Mouse (Mus musculus): ENCODE measurements around the gene Plpp1. TPM values are rescaled to one million over a fixed set of nuclear protein-coding genes. Genes with fewer than 3 reads are reported as not detected.

Plpp1 gene
- polyA plus RNA-seq, 1 experiment from 2014 or later, result 22.5 TPM

- Histone ChIP-seq H3K36me3 (peaks cover 19% of the 10 kb centered on the region), H3K4me1 (peaks cover 20% of the 10 kb centered on the region), H3K9me3 (replicated peaks) (no peaks in the 10 kb centered on the region), H3K27me3 (ENCODE audit: low read depth, poor library complexity, severe bottlenecking) (no peaks in the 10 kb centered on the region), H3K4me3 (no peak overlapping the region), H3K27ac (no peak overlapping the region)
- DNase-seq (ENCODE audit: low spot score), result no peak
- 79% methylated on average over 7 of the region's 7 CpGs for WGBS
These were observed 9.1 kb downstream of the Plpp1 start for GRCm38 (mm10) chr13:112809504-112810247.

- no peak for DNase-seq (ENCODE audit: low spot score)
- no peaks in the 10 kb centered on the region for H3K9me3 ChIP-seq (replicated peaks)
- 78% methylated on average over 4 of the region's 4 CpGs for WGBS
- H3K36me3 ChIP-seq, result peaks cover 19% of the 10 kb centered on the region
- H3K27ac ChIP-seq, result no peak overlapping the region
- peaks cover 20% of the 10 kb centered on the region for H3K4me1 ChIP-seq
- no peaks in the 10 kb centered on the region for H3K27me3 ChIP-seq (ENCODE audit: low read depth, poor library complexity, severe bottlenecking)
- H3K4me3 ChIP-seq, result no peak overlapping the region
These were observed 9.7 kb downstream of the Plpp1 start for GRCm38 (mm10) chr13:112810248-112810645.

- Histone ChIP-seq H3K9me3 (replicated peaks) (no peaks in the 10 kb centered on the region), H3K4me3 (no peak overlapping the region), H3K4me1 (peaks cover 20% of the 10 kb centered on the region), H3K36me3 (peaks cover 14% of the 10 kb centered on the region), H3K27me3 (ENCODE audit: low read depth, poor library complexity, severe bottlenecking) (no peaks in the 10 kb centered on the region), H3K27ac (no peak overlapping the region; the same call in 1 of the 2 replicates)
- 56% methylated on average over 9 of the region's 9 CpGs for WGBS
- no peak for DNase-seq (ENCODE audit: low spot score)
These were observed 10.2 kb downstream of the Plpp1 start for GRCm38 (mm10) chr13:112810751-112811150.

- Histone ChIP-seq H3K4me3 (no peak overlapping the region), H3K9me3 (replicated peaks) (no peaks in the 10 kb centered on the region), H3K27ac (no peak overlapping the region), H3K4me1 (peaks cover 20% of the 10 kb centered on the region), H3K27me3 (ENCODE audit: low read depth, poor library complexity, severe bottlenecking) (no peaks in the 10 kb centered on the region), H3K36me3 (peaks cover 3% of the 10 kb centered on the region)
- DNase-seq (ENCODE audit: low spot score), result no peak
- 87% methylated on average over 8 of the region's 8 CpGs for WGBS
These were observed 11.3 kb downstream of the Plpp1 start for GRCm38 (mm10) chr13:112811708-112812403.

GRCm38 (mm10) chr13:112815996-112816395, 15.4 kb downstream of the Plpp1 start:
- 93% methylated on average over 3 of the region's 3 CpGs for WGBS
- Histone ChIP-seq H3K27me3 (ENCODE audit: low read depth, poor library complexity, severe bottlenecking) (no peaks in the 10 kb centered on the region), H3K27ac (no peak overlapping the region), H3K4me1 (peaks cover 8% of the 10 kb centered on the region), H3K36me3 (no peaks in the 10 kb centered on the region), H3K9me3 (replicated peaks) (no peaks in the 10 kb centered on the region), H3K4me3 (no peak overlapping the region)
- no peak for DNase-seq (ENCODE audit: low spot score)

- H3K4me1 ChIP-seq, result no peaks in the 10 kb centered on the region
- H3K9me3 ChIP-seq (replicated peaks), result no peaks in the 10 kb centered on the region
- H3K27ac ChIP-seq, result no peak overlapping the region
- H3K36me3 ChIP-seq, result no peaks in the 10 kb centered on the region
- no peak overlapping the region for H3K4me3 ChIP-seq
- H3K27me3 ChIP-seq (ENCODE audit: low read depth, poor library complexity, severe bottlenecking), result no peaks in the 10 kb centered on the region
- no peak for DNase-seq (ENCODE audit: low spot score)
- 92% methylated on average over 3 of the region's 3 CpGs for WGBS
These were observed 17.5 kb downstream of the Plpp1 start for GRCm38 (mm10) chr13:112818125-112818524.

- no peaks in the 10 kb centered on the region for H3K36me3 ChIP-seq
- peaks cover 27% of the 10 kb centered on the region for H3K4me1 ChIP-seq
- H3K27ac ChIP-seq, result no peak overlapping the region
- H3K27me3 ChIP-seq (ENCODE audit: low read depth, poor library complexity, severe bottlenecking), result no peaks in the 10 kb centered on the region
- 65% methylated on average over 3 of the region's 3 CpGs for WGBS
- no peak for DNase-seq (ENCODE audit: low spot score)
- no peak overlapping the region for H3K4me3 ChIP-seq
- H3K9me3 ChIP-seq (replicated peaks), result no peaks in the 10 kb centered on the region
These were observed 21.8 kb downstream of the Plpp1 start for GRCm38 (mm10) chr13:112822413-112822812.

GRCm38 (mm10) chr13:112823236-112823910, 22.8 kb downstream of the Plpp1 start:
- 91% methylated on average over 6 of the region's 6 CpGs for WGBS
- no peaks in the 10 kb centered on the region for H3K36me3 ChIP-seq
- H3K27ac ChIP-seq, result no peak overlapping the region
- no peaks in the 10 kb centered on the region for H3K27me3 ChIP-seq (ENCODE audit: low read depth, poor library complexity, severe bottlenecking)
- H3K4me3 ChIP-seq, result no peak overlapping the region
- DNase-seq (ENCODE audit: low spot score), result no peak
- no peaks in the 10 kb centered on the region for H3K9me3 ChIP-seq (replicated peaks)
- H3K4me1 ChIP-seq, result peaks cover 27% of the 10 kb centered on the region

GRCm38 (mm10) chr13:112823911-112824648, 23.5 kb downstream of the Plpp1 start:
- Histone ChIP-seq H3K27ac (no peak overlapping the region), H3K27me3 (ENCODE audit: low read depth, poor library complexity, severe bottlenecking) (no peaks in the 10 kb centered on the region), H3K9me3 (replicated peaks) (no peaks in the 10 kb centered on the region), H3K36me3 (no peaks in the 10 kb centered on the region), H3K4me3 (no peak overlapping the region), H3K4me1 (peaks cover 30% of the 10 kb centered on the region)
- 95% methylated on average over 3 of the region's 8 CpGs for WGBS
- DNase-seq (ENCODE audit: low spot score), result no peak

- no peaks in the 10 kb centered on the region for H3K9me3 ChIP-seq (replicated peaks)
- no peak for DNase-seq (ENCODE audit: low spot score)
- no peaks in the 10 kb centered on the region for H3K36me3 ChIP-seq
- H3K27me3 ChIP-seq (ENCODE audit: low read depth, poor library complexity, severe bottlenecking), result no peaks in the 10 kb centered on the region
- peaks cover 31% of the 10 kb centered on the region for H3K4me1 ChIP-seq
- no peak overlapping the region for H3K4me3 ChIP-seq
- H3K27ac ChIP-seq, result no peak overlapping the region
- 37% methylated on average over 6 of the region's 6 CpGs for WGBS
These were observed 24.9 kb downstream of the Plpp1 start for GRCm38 (mm10) chr13:112825479-112825878.

- WGBS, result 85% methylated on average over 2 of the region's 2 CpGs
- no peak overlapping the region for H3K4me3 ChIP-seq
- peaks cover 47% of the 10 kb centered on the region for H3K4me1 ChIP-seq
- no peaks in the 10 kb centered on the region for H3K36me3 ChIP-seq
- H3K27me3 ChIP-seq (ENCODE audit: low read depth, poor library complexity, severe bottlenecking), result no peaks in the 10 kb centered on the region
- no peaks in the 10 kb centered on the region for H3K9me3 ChIP-seq (replicated peaks)
- no peak for DNase-seq (ENCODE audit: low spot score)
- no peak overlapping the region for H3K27ac ChIP-seq
These were observed 29.0 kb downstream of the Plpp1 start for GRCm38 (mm10) chr13:112829619-112830018.

- Histone ChIP-seq H3K27me3 (ENCODE audit: low read depth, poor library complexity, severe bottlenecking) (no peaks in the 10 kb centered on the region), H3K4me3 (no peak overlapping the region), H3K27ac (no peak overlapping the region), H3K9me3 (replicated peaks) (no peaks in the 10 kb centered on the region), H3K36me3 (no peaks in the 10 kb centered on the region), H3K4me1 (peaks cover 26% of the 10 kb centered on the region)
- no peak for DNase-seq (ENCODE audit: low spot score)
- 25% methylated on average over 2 of the region's 2 CpGs for WGBS
These were observed 32.0 kb downstream of the Plpp1 start for GRCm38 (mm10) chr13:112832589-112832988.
